Mouse (Mus musculus): ENCODE data around the gene Pip5kl1. TPM values are rescaled to one million over a fixed set of nuclear protein-coding genes. Genes with fewer than 3 reads are reported as not detected.
A peak's percentile ranks its signal among the peaks of the same experiment; 100 is the strongest.

Pip5kl1 gene
- polyA plus RNA-seq, 1 experiment: 39.7 TPM

DNA sequence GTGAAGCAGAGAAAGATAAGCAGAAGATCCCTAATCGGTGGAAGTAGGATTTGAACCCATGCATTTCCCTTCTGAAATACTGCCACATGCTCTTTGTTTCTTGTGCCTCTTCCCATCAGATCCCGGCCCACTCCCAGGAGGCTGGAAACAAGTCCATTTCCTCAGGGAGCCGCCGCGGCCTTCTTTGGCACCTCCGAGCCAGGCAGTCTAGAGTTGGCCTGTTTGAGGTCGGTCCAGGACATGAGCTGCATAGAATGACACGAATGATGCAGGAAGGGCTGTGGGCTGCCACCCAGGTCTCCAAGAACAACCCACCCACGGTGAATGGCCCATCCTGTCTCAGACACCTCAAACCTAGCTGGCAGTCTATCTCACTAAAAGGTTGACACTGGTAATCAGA, 1.9 kb downstream of the Pip5kl1 start:
- Histone ChIP-seq H3K27ac (ENCODE audit: control insufficient read depth, insufficient read depth, low read depth, low read length) (no peak overlapping the region), H3K4me3 (ENCODE audit: control insufficient read depth, low read depth, low read length) (peak overlapping the region; percentile 86), H3K4me1 (ENCODE audit: control insufficient read depth, insufficient read depth, low read length) (no peaks in the 10 kb centered on the region; the same call in 1 of the 2 replicates), H3K27me3 (ENCODE audit: control insufficient read depth, insufficient read depth, low read length) (peaks cover 2% of the 10 kb centered on the region), H3K36me3 (ENCODE audit: control insufficient read depth, insufficient read depth, low read length) (no peaks in the 10 kb centered on the region)
- no peak for TF ChIP-seq CTCF (IDR thresholded peaks at IDR 0.05; ENCODE audit: control insufficient read depth, insufficient read depth, insufficient replicate concordance, low read depth, low read length)
- TF ChIP-seq POLR2A (IDR thresholded peaks at IDR 0.05; ENCODE audit: control insufficient read depth, low read depth, low read length): no peak

DNA sequence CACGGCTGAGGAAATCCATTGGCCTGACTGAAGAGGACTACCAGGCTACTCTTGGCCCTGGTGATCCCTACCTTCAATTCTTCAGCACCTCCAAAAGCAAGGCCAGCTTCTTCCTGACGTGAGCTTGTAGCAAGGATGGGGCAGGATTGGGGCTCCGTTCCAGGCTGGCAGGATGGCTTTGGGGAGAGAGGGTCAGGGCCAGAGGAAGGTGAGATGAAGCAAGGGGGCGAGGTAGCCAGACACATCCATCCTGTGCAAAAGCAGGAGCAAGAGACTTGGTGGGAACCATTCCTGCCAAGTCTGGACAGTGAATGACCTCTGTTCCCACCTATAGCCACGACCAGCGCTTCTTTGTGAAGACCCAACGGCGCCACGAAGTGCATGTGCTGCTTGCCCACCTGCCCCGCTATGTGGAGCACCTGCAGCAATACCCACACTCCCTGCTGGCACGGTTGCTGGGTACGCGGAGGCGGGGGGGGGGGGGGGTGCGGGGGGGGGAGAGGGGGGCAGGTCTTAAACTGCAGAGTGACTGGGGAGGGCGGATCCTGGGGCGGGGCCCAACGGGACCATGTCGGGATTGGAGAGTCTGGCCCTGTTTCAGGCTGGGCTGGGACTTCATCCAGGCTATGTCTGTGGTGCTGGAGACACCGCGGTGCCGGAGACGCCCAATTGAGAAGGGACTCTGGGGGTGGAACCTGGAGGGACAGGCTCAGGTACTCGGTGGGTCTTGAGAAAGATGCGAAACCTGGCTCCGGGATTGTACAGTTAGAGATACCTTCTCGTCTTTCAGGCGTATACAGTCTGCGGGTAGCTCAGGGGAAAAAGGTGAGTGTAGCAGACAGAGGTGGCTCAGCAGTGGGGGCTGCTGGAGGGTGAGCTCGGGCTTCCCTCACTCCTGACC, 3.8 kb downstream of the Pip5kl1 start:
- peaks cover 3% of the 10 kb centered on the region for H3K4me1 ChIP-seq (ENCODE audit: control insufficient read depth, insufficient read depth, low read length)
- no peaks in the 10 kb centered on the region for H3K36me3 ChIP-seq (ENCODE audit: control insufficient read depth, insufficient read depth, low read length)
- peak overlapping the region; percentile 46 for H3K4me3 ChIP-seq (ENCODE audit: control insufficient read depth, low read depth, low read length)
- TF ChIP-seq POLR2A (IDR thresholded peaks at IDR 0.05; ENCODE audit: control insufficient read depth, low read depth, low read length): no peak
- no peak for TF ChIP-seq CTCF (IDR thresholded peaks at IDR 0.05; ENCODE audit: control insufficient read depth, insufficient read depth, insufficient replicate concordance, low read depth, low read length)
- H3K27ac ChIP-seq (ENCODE audit: control insufficient read depth, insufficient read depth, low read depth, low read length): no peak overlapping the region
- H3K27me3 ChIP-seq (ENCODE audit: control insufficient read depth, insufficient read depth, low read length): peaks cover 2% of the 10 kb centered on the region

DNA sequence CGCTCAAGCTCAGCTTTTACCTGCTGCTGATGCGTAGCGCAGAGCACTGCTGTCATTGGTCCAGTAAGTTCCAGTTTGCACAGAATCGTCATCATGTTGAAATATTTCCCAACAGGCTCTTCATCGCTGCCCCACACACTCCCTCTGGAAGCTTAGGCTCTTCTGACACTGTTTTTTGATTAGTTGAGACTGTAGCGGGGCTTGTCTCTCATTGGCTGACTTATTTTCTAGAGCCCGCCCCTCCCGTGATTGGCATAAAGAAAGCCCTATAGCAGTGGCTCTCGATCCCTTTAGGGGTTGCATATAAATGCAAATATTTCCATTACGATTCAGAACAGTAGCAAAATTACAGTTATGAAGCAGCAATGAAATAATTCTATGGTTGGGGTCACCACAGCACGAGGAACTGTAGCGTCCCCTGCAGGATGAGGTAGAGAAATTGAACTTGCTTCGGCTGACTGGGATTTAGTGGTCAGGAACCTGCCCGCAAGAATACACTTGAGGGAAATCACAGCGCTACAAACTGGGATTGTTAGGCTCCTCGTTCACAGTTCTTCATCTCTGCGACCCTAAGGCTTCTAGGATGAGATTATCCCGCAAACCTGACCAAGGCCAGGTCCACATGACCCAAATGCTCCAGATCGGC, 7.0 kb downstream of the Pip5kl1 start:
- H3K4me3 ChIP-seq (ENCODE audit: control insufficient read depth, low read depth, low read length): no peak overlapping the region
- no peaks in the 10 kb centered on the region for H3K27me3 ChIP-seq (ENCODE audit: control insufficient read depth, insufficient read depth, low read length)
- no peaks in the 10 kb centered on the region for H3K36me3 ChIP-seq (ENCODE audit: control insufficient read depth, insufficient read depth, low read length)
- no peak overlapping the region for H3K27ac ChIP-seq (ENCODE audit: control insufficient read depth, insufficient read depth, low read depth, low read length)
- no peak for TF ChIP-seq CTCF (IDR thresholded peaks at IDR 0.05; ENCODE audit: control insufficient read depth, insufficient read depth, insufficient replicate concordance, low read depth, low read length)
- TF ChIP-seq POLR2A (IDR thresholded peaks at IDR 0.05; ENCODE audit: control insufficient read depth, low read depth, low read length): no peak
- peaks cover 3% of the 10 kb centered on the region for H3K4me1 ChIP-seq (ENCODE audit: control insufficient read depth, insufficient read depth, low read length)

DNA sequence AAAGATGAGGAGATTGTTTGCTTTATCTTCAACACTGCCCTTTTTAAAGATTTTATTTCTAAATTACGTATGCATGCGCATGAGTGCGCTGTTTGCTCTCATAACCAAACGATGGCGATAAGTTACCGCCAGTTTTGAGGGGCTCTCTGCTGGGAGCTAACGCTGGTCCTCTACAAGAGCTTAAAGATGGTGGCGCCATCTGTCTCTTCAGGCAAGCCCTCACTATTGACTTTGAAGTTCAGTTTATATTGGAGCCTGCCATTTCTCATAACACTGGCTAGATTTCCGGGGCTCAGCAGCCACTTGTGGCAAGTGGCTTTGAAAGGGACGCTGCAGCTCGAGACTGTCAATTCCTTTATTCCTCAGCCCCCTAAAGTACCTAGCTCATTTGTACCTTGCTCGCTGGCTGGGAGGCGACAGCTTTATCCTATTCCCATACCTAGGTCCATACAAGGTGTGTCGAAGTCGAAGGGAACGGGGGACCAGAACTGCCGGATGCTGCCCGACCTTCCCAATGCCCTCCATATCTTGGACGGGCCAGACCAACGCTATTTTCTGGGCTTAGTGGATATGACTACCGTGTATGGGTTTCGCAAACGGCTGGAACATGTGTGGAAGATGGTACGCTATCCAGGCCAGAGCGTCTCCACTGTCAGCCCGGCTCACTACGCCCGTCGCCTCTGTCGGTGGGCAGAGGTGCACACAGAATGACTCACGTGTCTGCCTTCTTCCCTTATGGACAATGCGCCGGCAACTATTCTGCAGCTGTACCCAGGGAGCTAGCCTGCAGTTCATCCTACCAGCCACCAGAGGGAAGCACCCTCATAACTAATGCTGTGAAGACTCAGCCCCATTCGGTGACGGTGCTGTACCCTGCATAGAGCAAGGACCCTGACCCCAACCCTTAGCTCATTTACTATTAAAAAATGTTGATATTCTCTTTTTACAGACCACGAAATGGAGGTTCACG, 8.5 kb downstream of the Pip5kl1 start:
- Histone ChIP-seq H3K4me3 (ENCODE audit: control insufficient read depth, low read depth, low read length) (peak overlapping the region; percentile 37), H3K27ac (ENCODE audit: control insufficient read depth, insufficient read depth, low read depth, low read length) (no peak overlapping the region), H3K27me3 (ENCODE audit: control insufficient read depth, insufficient read depth, low read length) (no peaks in the 10 kb centered on the region), H3K4me1 (ENCODE audit: control insufficient read depth, insufficient read depth, low read length) (peaks cover 6% of the 10 kb centered on the region), H3K36me3 (ENCODE audit: control insufficient read depth, insufficient read depth, low read length) (no peaks in the 10 kb centered on the region)
- TF ChIP-seq POLR2A (IDR thresholded peaks at IDR 0.05; ENCODE audit: control insufficient read depth, low read depth, low read length) (no peak), CTCF (IDR thresholded peaks at IDR 0.05; ENCODE audit: control insufficient read depth, insufficient read depth, insufficient replicate concordance, low read depth, low read length) (peak; percentile 98; the same call in 1 of the 2 replicates)

DNA sequence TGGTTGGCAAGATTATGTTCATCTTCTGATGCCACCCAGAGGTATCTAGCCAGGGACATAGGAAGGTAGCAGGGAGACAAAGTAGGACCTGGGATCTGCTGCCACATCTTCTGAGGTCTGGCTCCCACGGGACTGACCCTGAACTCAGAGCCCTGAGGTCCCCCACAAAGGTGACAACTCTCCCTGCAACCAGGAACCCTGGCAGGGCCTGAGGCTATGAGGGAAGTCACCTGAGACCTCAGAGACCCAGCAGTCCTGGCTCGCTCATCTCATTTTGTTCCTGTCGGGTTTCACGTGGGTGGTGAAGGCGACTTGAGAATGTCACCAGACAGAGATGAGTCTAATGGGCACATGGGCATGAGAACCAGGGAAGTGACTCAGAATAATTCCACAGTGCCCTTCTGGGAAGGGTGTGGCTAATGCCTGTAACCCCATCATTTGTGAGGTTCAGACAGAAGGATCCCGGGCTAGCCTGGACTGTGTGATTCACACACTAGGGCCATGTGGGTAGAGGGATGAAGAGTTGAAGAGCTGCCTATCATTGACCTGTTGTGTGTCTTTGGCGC, 10.6 kb downstream of the Pip5kl1 start:
- TF ChIP-seq POLR2A (IDR thresholded peaks at IDR 0.05; ENCODE audit: control insufficient read depth, low read depth, low read length) (no peak), CTCF (IDR thresholded peaks at IDR 0.05; ENCODE audit: control insufficient read depth, insufficient read depth, insufficient replicate concordance, low read depth, low read length) (no peak)
- Histone ChIP-seq H3K27ac (ENCODE audit: control insufficient read depth, insufficient read depth, low read depth, low read length) (no peak overlapping the region), H3K36me3 (ENCODE audit: control insufficient read depth, insufficient read depth, low read length) (no peaks in the 10 kb centered on the region), H3K4me1 (ENCODE audit: control insufficient read depth, insufficient read depth, low read length) (peaks cover 6% of the 10 kb centered on the region), H3K27me3 (ENCODE audit: control insufficient read depth, insufficient read depth, low read length) (no peaks in the 10 kb centered on the region), H3K4me3 (ENCODE audit: control insufficient read depth, low read depth, low read length) (no peak overlapping the region)

DNA sequence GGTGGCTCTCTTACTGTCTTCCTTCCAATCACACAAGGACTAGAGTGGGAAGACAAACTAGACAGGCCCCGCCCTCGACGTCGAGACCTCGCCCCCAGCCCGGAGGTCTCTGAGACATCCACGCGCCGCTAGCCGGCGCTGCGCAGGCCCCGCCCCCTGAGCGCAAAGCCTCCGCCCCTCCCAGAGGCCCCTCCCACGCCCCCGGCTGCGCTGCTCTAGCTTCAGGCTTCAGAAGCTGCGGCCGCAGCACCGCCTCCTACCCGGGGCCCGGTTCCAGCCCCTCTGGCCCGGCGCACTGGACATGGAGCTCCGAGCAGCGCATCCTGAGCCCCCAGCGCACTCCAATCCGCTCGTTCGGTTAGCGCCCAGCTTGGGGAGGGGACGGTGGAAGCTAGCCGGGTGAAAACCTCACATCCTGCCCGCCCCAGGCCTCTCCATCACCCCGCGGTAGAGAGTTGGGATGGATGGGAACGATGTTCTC, 12.3 kb downstream of the Pip5kl1 start, which contains the start of gene St6galnac4:
Gene St6galnac4, plus strand, starts transcription at position 225 of the 481 bp plus-strand sequence.
- peak within 1 kb of the TSS; percentile 69 for H3K4me3 ChIP-seq (ENCODE audit: control insufficient read depth, low read depth, low read length)
- H3K4me1 ChIP-seq (ENCODE audit: control insufficient read depth, insufficient read depth, low read length): peaks cover 6% of the 10 kb centered on the region
- no peak within 1 kb of the TSS for H3K27ac ChIP-seq (ENCODE audit: control insufficient read depth, insufficient read depth, low read depth, low read length)
- no peaks in the 10 kb centered on the region for H3K36me3 ChIP-seq (ENCODE audit: control insufficient read depth, insufficient read depth, low read length)
- TF ChIP-seq POLR2A (IDR thresholded peaks at IDR 0.05; ENCODE audit: control insufficient read depth, low read depth, low read length) (0 out of 2 replicates have a peak, but pooled peaks have one; percentile 27), CTCF (IDR thresholded peaks at IDR 0.05; ENCODE audit: control insufficient read depth, insufficient read depth, insufficient replicate concordance, low read depth, low read length) (no peak)
- H3K27me3 ChIP-seq (ENCODE audit: control insufficient read depth, insufficient read depth, low read length): no peaks in the 10 kb centered on the region
